Mouse (Mus musculus) intestine, embryonic 15.5 days (tissue): Measurements from ENCODE around the gene Galnt5. TPM values are rescaled to one million over a fixed set of nuclear protein-coding genes. Genes with fewer than 3 reads are reported as not detected.

Experiments used
- ATAC-seq: fragments of 200-750 bp; cut with Nextera tagmentation; 2 replicates; pipeline ENCODE4 v1.8.0; 2017; ENCODE audit warnings: moderate TSS enrichment, moderate library complexity
- H3K27ac ChIP-seq: fragments of 300-500 bp; sonication (generic); 2 replicates; pipeline ENCODE4 v1.5.1; 2015; ENCODE audit warnings: mild to moderate bottlenecking, inconsistent platforms
- H3K27me3 ChIP-seq: fragments of 300-500 bp; sonication (generic); replicated peaks from 2 replicates; pipeline ENCODE4 v1.6.1; 2015; ENCODE audit warnings: inconsistent platforms
- H3K36me3 ChIP-seq: fragments of 300-500 bp; sonication (generic); 2 replicates; pipeline ENCODE4 v1.6.1; 2015; ENCODE audit warnings: inconsistent platforms
- H3K4me1 ChIP-seq: fragments of 300-500 bp; sonication (generic); replicated peaks from 2 replicates; pipeline ENCODE4 v1.6.1; 2015; ENCODE audit warnings: inconsistent platforms
- H3K4me2 ChIP-seq: fragments of 300-500 bp; sonication (generic); replicated peaks from 2 replicates; pipeline ENCODE4 v1.6.1; 2015; ENCODE audit warnings: mild to moderate bottlenecking, inconsistent platforms
- H3K4me3 ChIP-seq: fragments of 300-500 bp; sonication (generic); replicated peaks from 2 replicates; pipeline ENCODE4 v1.5.1; 2015; ENCODE audit warnings: inconsistent platforms
- H3K9ac ChIP-seq: fragments of 300-500 bp; sonication (generic); 2 replicates; pipeline ENCODE4 v1.6.1; 2015; ENCODE audit warnings: inconsistent platforms
- H3K9me3 ChIP-seq: fragments of 300-500 bp; sonication (generic); 2 replicates; pipeline ENCODE4 v1.6.1; 2016; ENCODE audit warnings: inconsistent platforms
- WGBS: fragments of 180-500 bp; shearing (Covaris S2); methylation state at CpG from one replicate; pipeline ENCODE4 v1.1.7; 2015; 5-methylcytosine and 5-hydroxymethylcytosine counted together
- polyA plus RNA-seq: library from polyadenylated mRNA; unstranded; fragments of >200 nt; fragmentation: Nextera tagmentation; extraction: Ambion mirVana; gene quantifications from 2 replicates; pipeline ENCODE4 v1.2.1, GENCODE M21; 2015

Gene Galnt5
- polyA plus RNA-seq, result 2.2 and 2.3 TPM in 2 replicates

DNA sequence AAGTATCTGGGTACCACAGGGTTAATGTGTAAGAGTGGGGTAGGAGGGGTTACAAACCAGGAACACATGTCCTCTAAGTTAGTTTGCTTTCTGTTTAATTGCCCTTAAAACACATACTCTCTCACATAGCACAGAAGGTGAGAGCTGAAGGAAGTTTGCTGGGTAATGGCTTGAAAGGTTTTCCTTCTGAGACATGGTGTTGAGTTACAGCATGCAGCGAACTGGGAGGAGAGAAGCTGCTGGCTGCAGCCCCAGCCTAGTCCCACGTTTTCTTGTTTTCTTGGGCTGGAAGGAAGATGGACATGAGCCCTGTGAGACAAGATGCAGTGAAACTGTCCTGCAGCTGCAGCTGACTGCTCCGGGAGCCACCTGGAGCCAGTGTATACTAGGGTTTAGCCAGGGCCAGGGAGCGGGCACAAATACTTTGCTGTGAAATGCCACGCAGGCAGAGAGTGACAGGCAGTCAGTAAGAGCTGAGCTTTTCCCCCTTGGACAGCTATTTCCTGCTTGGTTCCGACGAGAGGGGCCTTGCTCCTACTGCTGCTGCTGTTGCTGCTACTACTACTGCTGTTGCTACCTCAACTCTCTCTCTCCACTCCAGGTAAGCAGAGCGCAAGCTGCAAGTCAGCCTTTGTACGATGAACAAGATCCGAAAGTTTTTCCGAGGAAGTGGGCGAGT is at the start of gene Galnt5:
Gene Galnt5, plus strand, starts transcription at position 133 of the 679 bp plus-strand sequence.
- ATAC-seq, result peak; percentile 48
- H3K9ac ChIP-seq, result peak within 1 kb of the TSS; percentile 31; the same call in 1 of the 2 replicates

DNA sequence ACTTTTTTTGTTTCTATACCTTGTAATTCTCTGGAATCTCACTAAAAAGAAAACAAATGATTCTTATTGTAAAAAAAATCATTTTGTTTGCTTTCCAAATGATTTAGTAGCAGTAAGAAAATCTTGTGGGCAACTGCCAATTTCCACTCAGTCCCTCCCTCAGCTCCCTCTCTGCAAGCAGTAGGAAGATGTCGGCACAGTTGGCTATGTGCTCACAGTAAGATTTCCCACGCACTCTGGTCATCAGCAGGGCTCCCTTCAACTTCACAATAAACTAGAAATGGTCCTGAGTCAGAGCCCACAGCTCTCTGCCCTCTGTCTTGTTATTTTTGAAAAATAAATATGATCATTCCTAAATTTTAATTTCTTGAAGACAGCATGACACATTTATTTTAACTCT is 46.1 kb upstream of the Galnt5 start:
- no peaks in the 10 kb centered on the region for H3K36me3 ChIP-seq
- no peak overlapping the region for H3K9ac ChIP-seq
- no peaks in the 10 kb centered on the region for H3K4me1 ChIP-seq
- H3K27ac ChIP-seq, result no peak overlapping the region
- no peaks in the 10 kb centered on the region for H3K27me3 ChIP-seq
- H3K4me3 ChIP-seq, result no peak overlapping the region
- H3K9me3 ChIP-seq, result no peaks in the 10 kb centered on the region
- H3K4me2 ChIP-seq, result no peak overlapping the region
- ATAC-seq, result no peak
- 65% methylated on average over 2 of the region's 2 CpGs for WGBS

More for the DNA sequence above, at the start of gene Galnt5:
- Histone ChIP-seq H3K4me2 (peak within 1 kb of the TSS; percentile 59), H3K36me3 (no peaks in the 10 kb centered on the region), H3K4me1 (no peaks in the 10 kb centered on the region), H3K4me3 (peak within 1 kb of the TSS; percentile 30), H3K9me3 (no peaks in the 10 kb centered on the region), H3K27me3 (no peaks in the 10 kb centered on the region), H3K27ac (0 out of 2 replicates have a peak within 1 kb of the TSS, but pooled peaks have one; percentile 28)
- WGBS, result 24% methylated on average over 12 of the region's 12 CpGs

DNA sequence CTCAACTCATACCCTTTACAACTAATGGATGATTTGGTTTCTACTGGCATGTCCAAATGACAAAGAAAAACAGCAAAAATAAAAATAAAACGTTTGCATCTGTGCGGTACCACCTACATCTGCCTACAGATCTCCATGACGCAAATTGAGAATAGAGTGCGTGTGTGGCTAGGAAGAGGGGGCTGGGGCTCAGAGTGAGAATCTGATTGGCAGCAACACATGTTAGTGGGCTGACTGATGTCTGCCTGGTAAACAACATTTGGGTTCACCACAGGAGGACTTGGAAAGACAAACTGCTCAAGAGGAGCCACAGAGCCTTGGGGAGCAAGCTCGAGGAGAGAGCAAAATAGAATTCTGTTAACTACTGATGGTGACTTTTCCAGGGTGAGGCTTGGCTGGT is 36.9 kb upstream of the Galnt5 start:
- H3K36me3 ChIP-seq, result no peaks in the 10 kb centered on the region
- H3K27me3 ChIP-seq, result no peaks in the 10 kb centered on the region
- H3K4me3 ChIP-seq, result no peak overlapping the region
- H3K4me2 ChIP-seq, result no peak overlapping the region
- no peak overlapping the region for H3K27ac ChIP-seq
- 77% methylated on average over 5 of the region's 5 CpGs for WGBS
- H3K9me3 ChIP-seq, result no peaks in the 10 kb centered on the region
- no peaks in the 10 kb centered on the region for H3K4me1 ChIP-seq
- H3K9ac ChIP-seq, result no peak overlapping the region
- ATAC-seq, result no peak

DNA sequence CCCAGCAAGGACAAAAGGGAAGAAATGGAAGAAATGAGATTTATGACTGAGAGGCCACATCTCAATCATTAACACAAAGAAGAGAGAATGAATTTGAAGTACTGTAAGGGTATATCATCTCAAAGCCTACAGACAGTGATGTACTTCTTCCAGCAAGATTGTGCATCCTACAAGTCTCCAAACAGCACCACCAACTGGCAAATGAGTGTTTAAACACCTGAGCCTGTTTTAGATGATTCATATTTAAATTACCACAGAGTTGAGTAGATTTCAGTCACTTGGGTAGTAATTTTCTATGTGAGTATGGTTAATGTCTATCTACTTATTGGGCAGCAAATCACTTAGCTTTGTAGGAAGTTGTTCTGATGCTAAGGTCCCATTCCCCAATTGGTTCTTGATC is 15.4 kb upstream of the Galnt5 start:
- H3K4me2 ChIP-seq, result no peak overlapping the region
- no peak overlapping the region for H3K9ac ChIP-seq
- H3K36me3 ChIP-seq, result no peaks in the 10 kb centered on the region
- no peaks in the 10 kb centered on the region for H3K27me3 ChIP-seq
- H3K4me3 ChIP-seq, result no peak overlapping the region
- H3K4me1 ChIP-seq, result no peaks in the 10 kb centered on the region
- H3K27ac ChIP-seq, result no peak overlapping the region
- no peaks in the 10 kb centered on the region for H3K9me3 ChIP-seq
- no peak for ATAC-seq

DNA sequence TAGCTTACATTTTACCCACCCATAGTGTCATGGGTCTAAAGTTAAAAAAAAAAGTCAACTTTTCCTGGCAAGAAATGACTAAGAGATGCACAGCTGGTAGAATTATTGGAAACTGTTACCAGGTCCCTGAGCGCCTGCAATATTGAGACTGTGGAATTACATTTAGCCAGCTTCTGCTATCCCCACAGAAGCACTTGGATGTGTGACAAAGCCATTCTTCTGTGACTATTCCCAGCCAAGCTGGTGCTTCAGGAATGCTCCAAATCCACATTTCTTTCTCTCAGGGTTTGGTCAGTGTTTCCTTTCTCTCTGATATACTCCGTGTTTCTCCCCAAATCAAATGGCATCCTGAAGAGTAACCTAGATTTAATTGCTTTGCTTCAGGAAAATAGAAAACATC is 6.6 kb upstream of the Galnt5 start:
- Histone ChIP-seq H3K4me1 (no peaks in the 10 kb centered on the region), H3K27me3 (no peaks in the 10 kb centered on the region), H3K27ac (no peak overlapping the region), H3K9me3 (no peaks in the 10 kb centered on the region), H3K4me2 (no peak overlapping the region), H3K36me3 (no peaks in the 10 kb centered on the region), H3K9ac (no peak overlapping the region), H3K4me3 (no peak overlapping the region)
- 88% methylated on average over 2 of the region's 2 CpGs for WGBS
- no peak for ATAC-seq

DNA sequence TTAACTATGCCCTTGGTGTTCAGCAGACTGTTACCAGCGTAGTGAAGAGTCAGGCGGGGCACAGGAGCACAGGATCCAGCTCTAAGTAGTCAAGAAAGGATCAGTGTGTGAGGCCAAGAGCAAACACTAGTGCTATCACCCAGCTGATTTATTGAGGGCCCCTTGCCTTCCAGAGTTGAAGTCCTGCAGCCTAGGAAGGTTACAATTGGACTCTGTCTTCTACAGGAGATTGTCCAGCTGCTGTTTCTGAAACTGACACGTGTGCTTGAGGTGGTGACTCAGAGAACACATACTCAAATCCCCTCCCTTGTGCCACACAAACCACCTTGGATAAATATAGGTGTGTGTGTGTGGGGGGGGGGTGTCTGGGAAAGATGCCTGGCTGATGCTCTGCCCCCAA is 3.8 kb downstream of the Galnt5 start:
- peak; percentile 92 for ATAC-seq
- H3K4me3 ChIP-seq, result no peak overlapping the region
- H3K4me2 ChIP-seq, result no peak overlapping the region
- 34% methylated on average over 3 of the region's 3 CpGs for WGBS
- no peaks in the 10 kb centered on the region for H3K4me1 ChIP-seq
- no peaks in the 10 kb centered on the region for H3K9me3 ChIP-seq
- H3K9ac ChIP-seq, result no peak overlapping the region
- H3K36me3 ChIP-seq, result no peaks in the 10 kb centered on the region
- no peak overlapping the region for H3K27ac ChIP-seq
- no peaks in the 10 kb centered on the region for H3K27me3 ChIP-seq

DNA sequence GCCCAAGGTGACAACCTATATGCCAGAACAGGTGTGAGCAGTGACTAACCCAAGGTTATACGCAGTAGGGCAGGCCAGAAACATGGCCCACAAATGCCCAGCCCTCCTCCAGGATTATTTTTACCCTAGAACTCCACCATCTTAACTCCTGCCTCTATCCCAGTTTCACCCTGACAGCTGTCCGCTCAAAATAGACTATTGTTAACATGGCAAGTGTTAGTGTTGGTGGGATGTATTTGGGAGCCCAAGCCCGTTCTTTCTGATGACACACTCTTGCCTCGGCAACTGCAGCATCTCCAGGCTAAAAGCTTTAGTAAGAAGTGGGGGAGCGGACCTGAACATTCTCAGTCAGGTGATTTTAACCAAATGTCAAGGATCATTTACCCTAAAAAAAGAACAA is 9.4 kb downstream of the Galnt5 start:
- H3K27ac ChIP-seq, result no peak overlapping the region
- H3K9me3 ChIP-seq, result no peaks in the 10 kb centered on the region
- no peak overlapping the region for H3K4me2 ChIP-seq
- H3K4me1 ChIP-seq, result no peaks in the 10 kb centered on the region
- H3K9ac ChIP-seq, result no peak overlapping the region
- no peaks in the 10 kb centered on the region for H3K27me3 ChIP-seq
- no peak for ATAC-seq
- 90% methylated on average over 5 of the region's 5 CpGs for WGBS
- no peak overlapping the region for H3K4me3 ChIP-seq
- H3K36me3 ChIP-seq, result no peaks in the 10 kb centered on the region

DNA sequence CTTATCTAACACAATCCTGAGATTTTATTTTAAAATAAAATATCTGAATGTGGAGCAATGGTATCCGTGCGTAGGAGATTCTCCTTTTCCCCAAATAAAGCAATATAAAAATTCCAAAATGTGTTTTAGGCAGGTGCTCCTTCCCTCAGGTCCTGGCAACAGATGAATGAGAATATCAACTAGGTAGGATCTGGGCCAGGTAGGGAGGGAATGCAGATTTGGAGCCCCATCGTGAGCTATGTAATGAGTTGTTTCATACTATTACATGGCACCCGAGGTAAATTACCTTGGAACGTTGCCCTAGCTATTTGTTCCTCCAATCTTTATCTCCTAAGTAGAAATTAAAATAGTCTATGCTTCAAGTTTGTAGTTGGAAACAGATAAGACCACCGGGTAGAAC is 25.9 kb downstream of the Galnt5 start:
- no peak overlapping the region for H3K9ac ChIP-seq
- ATAC-seq, result no peak
- no peaks in the 10 kb centered on the region for H3K9me3 ChIP-seq
- no peaks in the 10 kb centered on the region for H3K36me3 ChIP-seq
- H3K4me3 ChIP-seq, result no peak overlapping the region
- H3K4me2 ChIP-seq, result no peak overlapping the region
- 87% methylated on average over 6 of the region's 6 CpGs for WGBS
- H3K4me1 ChIP-seq, result no peaks in the 10 kb centered on the region
- no peaks in the 10 kb centered on the region for H3K27me3 ChIP-seq
- H3K27ac ChIP-seq, result no peak overlapping the region

DNA sequence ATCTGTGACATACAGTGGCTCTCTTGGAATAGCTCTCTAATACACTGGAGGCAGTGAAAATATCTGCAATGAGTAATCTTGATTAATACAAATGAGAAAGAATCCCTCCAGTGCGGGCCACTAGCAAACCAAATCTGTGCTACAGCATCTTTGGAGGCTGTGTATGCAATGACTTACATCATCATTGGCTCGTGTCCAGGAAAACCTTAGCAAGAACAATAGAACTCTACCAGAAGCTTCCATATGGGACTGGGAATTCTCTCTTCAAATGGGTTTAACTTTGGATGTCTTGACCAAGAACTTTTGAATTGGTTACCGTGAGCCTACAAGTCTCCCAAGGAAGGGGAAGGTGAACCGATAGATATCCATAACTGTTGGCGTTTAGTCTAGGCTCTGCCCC is 29.1 kb downstream of the Galnt5 start:
- ATAC-seq, result no peak
- Histone ChIP-seq H3K4me2 (no peak overlapping the region), H3K27ac (no peak overlapping the region), H3K27me3 (no peaks in the 10 kb centered on the region), H3K4me1 (no peaks in the 10 kb centered on the region), H3K9me3 (no peaks in the 10 kb centered on the region), H3K9ac (no peak overlapping the region), H3K4me3 (no peak overlapping the region), H3K36me3 (no peaks in the 10 kb centered on the region)
- WGBS, result 82% methylated on average over 5 of the region's 5 CpGs

DNA sequence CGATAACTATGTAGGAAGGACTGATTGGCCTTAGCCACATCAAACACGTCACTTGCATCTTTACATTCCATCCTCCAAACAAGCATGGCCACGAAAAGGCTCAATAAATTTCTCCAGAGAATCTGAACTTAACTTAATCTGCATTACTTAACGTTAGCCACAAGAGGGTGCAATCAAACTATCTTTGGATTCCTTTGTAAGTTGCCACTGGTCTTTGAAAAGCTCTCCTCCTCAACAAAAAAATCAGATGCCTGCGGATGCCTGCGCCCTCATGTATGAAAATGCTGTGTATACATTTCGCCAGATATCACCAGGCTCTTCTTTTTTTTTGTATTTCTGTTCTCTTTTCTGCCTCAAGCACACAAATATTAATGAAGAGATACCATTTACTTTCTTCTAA is 31.7 kb downstream of the Galnt5 start:
- WGBS, result 24% methylated on average over 7 of the region's 7 CpGs
- H3K36me3 ChIP-seq, result no peaks in the 10 kb centered on the region
- H3K4me1 ChIP-seq, result no peaks in the 10 kb centered on the region
- ATAC-seq, result no peak
- H3K27ac ChIP-seq, result no peak overlapping the region
- no peak overlapping the region for H3K9ac ChIP-seq
- H3K27me3 ChIP-seq, result no peaks in the 10 kb centered on the region
- no peak overlapping the region for H3K4me3 ChIP-seq
- H3K9me3 ChIP-seq, result no peaks in the 10 kb centered on the region
- H3K4me2 ChIP-seq, result no peak overlapping the region

DNA sequence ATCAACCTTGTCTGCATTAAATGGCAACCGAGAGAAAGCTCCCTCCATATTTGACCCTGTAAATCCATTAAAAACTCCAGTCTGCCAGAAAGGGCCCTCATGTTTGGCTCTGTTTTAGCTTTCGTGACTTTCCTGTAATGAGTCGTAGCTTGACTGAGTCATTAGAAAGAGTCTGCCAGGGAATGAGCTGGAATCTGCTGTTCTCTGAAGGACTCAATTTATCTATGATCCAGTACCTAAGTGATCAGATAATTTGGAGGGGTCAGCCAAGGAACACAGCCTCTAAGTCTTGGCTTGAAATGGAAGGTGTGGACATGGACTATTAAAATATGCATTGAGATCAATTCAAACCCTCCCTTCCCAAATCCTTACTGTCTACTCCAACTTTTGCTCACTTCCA is 33.7 kb downstream of the Galnt5 start:
- H3K36me3 ChIP-seq, result no peaks in the 10 kb centered on the region
- 81% methylated on average over 3 of the region's 3 CpGs for WGBS
- H3K9me3 ChIP-seq, result no peaks in the 10 kb centered on the region
- H3K27me3 ChIP-seq, result no peaks in the 10 kb centered on the region
- H3K4me2 ChIP-seq, result no peak overlapping the region
- no peak overlapping the region for H3K9ac ChIP-seq
- H3K27ac ChIP-seq, result no peak overlapping the region
- no peak overlapping the region for H3K4me3 ChIP-seq
- H3K4me1 ChIP-seq, result no peaks in the 10 kb centered on the region
- ATAC-seq, result no peak

DNA sequence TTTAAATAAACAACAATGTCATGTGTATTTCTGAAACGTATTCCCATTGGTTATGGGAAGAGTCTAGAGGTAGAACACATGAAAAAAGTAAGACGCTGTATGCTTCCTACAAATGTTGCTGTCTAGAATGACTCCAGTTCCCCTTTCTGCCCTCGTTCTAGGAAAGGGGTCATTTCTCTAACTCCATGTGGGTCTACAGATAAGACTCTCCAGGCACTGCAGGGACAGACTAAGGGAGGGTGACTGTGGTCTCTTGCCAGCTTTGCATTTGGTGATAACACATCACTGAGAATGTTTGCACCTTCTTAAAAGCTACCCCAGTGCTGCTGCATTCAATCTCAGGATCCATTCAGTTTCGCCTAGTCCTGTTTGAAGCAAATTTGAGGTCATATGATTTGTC is 38.0 kb downstream of the Galnt5 start:
- 80% methylated on average over 4 of the region's 4 CpGs for WGBS
- H3K27me3 ChIP-seq, result no peaks in the 10 kb centered on the region
- H3K9ac ChIP-seq, result no peak overlapping the region
- no peak overlapping the region for H3K4me3 ChIP-seq
- no peaks in the 10 kb centered on the region for H3K4me1 ChIP-seq
- H3K9me3 ChIP-seq, result no peaks in the 10 kb centered on the region
- no peak overlapping the region for H3K4me2 ChIP-seq
- no peaks in the 10 kb centered on the region for H3K36me3 ChIP-seq
- no peak for ATAC-seq
- H3K27ac ChIP-seq, result no peak overlapping the region

DNA sequence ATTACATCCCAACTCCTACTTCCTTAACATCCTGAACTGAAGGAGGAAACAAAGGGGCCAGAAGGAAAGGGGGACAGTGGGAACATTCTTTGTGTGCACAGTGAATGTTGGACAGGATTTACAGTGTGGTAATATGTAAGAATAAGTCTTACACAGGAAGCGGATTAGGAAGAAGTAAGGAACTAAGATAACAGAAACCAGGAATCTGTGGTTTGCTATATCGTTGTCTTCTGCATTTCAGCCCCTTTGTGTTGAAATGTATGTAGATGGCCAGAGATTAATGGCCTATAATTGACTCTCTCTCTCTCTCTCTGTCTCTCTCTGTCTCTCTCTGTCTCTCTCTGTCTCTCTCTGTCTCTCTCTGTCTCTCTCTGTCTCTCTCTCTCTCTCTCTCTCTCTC is 39.2 kb downstream of the Galnt5 start:
- Histone ChIP-seq H3K4me2 (no peak overlapping the region), H3K27me3 (no peaks in the 10 kb centered on the region), H3K4me3 (no peak overlapping the region), H3K4me1 (no peaks in the 10 kb centered on the region), H3K36me3 (no peaks in the 10 kb centered on the region), H3K9ac (no peak overlapping the region), H3K9me3 (no peaks in the 10 kb centered on the region), H3K27ac (no peak overlapping the region)
- no peak for ATAC-seq
- WGBS, result 73% methylated on average over 2 of the region's 2 CpGs
